Mouse (Mus musculus): ENCODE results near the gene Exo5. TPM values are rescaled to one million over a fixed set of nuclear protein-coding genes. Genes with fewer than 3 reads are reported as not detected.

Exo5 gene
- total and polyA plus RNA-seq, 3 experiments, result 18.1 to 20.6 TPM; not detected in 1

DNA sequence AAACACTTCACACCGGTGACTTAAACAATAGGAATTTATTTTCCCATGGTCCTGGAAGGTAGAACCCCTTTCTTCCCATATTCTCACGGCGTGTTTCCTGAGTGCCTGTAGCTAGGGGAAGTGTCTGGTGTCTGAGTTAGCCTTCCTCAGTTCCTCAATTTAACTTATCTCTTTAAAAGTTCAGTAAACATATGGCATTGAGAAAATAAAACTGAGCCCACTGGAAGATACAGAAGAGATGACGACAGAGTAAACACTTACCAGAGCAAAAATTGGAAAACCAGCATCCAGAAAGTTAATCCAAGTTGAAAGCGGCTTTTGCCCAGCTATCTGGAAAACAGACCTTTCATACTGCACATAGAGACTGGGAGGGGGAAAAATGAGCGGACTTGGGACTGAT is 27.3 kb upstream of the Exo5 start:
- Histone ChIP-seq H3K9me3 (replicated peaks; ENCODE audit: insufficient read depth, low read length) (no peaks in the 10 kb centered on the region), H3K36me3 (ENCODE audit: control insufficient read depth in 1 of 2, insufficient read depth in 2 of 2, low read length in 2 of 2) (peaks cover 0 to 7% of the 10 kb centered on the region in 2 experiments; a peak in 2 of 4 replicates), H3K27ac (ENCODE audit: control insufficient read depth, low read depth, low read length) (peak overlapping the region; percentile 96), H3K27me3 (ENCODE audit: control insufficient read depth in 1 of 2, insufficient read depth in 2 of 2, low read length in 2 of 2) (no peaks in the 10 kb centered on the region), H3K79me2 (ENCODE audit: control insufficient read depth, insufficient read depth, low read length, poor library complexity) (no peaks in the 10 kb centered on the region; the same call in 1 of the 2 replicates), H3K9ac (ENCODE audit: control insufficient read depth, low read depth, low read length, poor library complexity, severe bottlenecking) (peak overlapping the region; percentile 81), H3K4me3 (ENCODE audit: control insufficient read depth in 1 of 2, insufficient read depth in 1 of 2, low read depth in 2 of 2, low read length in 2 of 2) (peak overlapping the region; percentile 85 to 89), H3K4me1 (ENCODE audit: control insufficient read depth in 1 of 2, insufficient read depth in 2 of 2, low read length in 2 of 2) (peaks cover 4 to 15% of the 10 kb centered on the region in 2 experiments)
- DNase-seq (ENCODE audit: low read depth, low spot score), result peak; percentile 86
- peak; percentile 70; the same call in 1 of the 2 replicates for TF ChIP-seq MYC (IDR thresholded peaks at IDR 0.05; ENCODE audit: low read depth, low read length)
- peak; percentile 88 to 92 for TF ChIP-seq EP300 (IDR thresholded peaks at IDR 0.05; ENCODE audit: low read depth in 1 of 2, low read length in 2 of 2)
- TF ChIP-seq ZKSCAN1 (IDR thresholded peaks at IDR 0.05; ENCODE audit: low read depth, low read length), result no peak
- no peak for TF ChIP-seq JUND (IDR thresholded peaks at IDR 0.05; ENCODE audit: low read depth, low read length)
- peak; percentile 89 for TF ChIP-seq SIN3A (IDR thresholded peaks at IDR 0.05; ENCODE audit: low read length)
- TF ChIP-seq RCOR1 (IDR thresholded peaks at IDR 0.05; ENCODE audit: low read depth, low read length), result 0 out of 2 replicates have a peak, but pooled peaks have one; percentile 49
- no peak for TF ChIP-seq MAZ (IDR thresholded peaks at IDR 0.05; ENCODE audit: low read depth, low read length)
- TF ChIP-seq KAT2A (conservative IDR thresholded peaks at IDR 0.05; ENCODE audit: low read depth, low read length), result no peak
- no peak for TF ChIP-seq NELFE (IDR thresholded peaks at IDR 0.05; ENCODE audit: low read depth, low read length)
- no peak for TF ChIP-seq ELF1 (IDR thresholded peaks at IDR 0.05; ENCODE audit: low read depth, low read length)
- TF ChIP-seq BHLHE40 (IDR thresholded peaks at IDR 0.05; ENCODE audit: borderline replicate concordance, low read depth, low read length), result 0 out of 2 replicates have a peak, but pooled peaks have one; percentile 17
- TF ChIP-seq MAX (IDR thresholded peaks at IDR 0.05; ENCODE audit: low read length), result peak; percentile 1; the same call in 1 of the 2 replicates
- peak; percentile 99 for TF ChIP-seq ETS1 (IDR thresholded peaks at IDR 0.05; ENCODE audit: low read depth, low read length)
- no peak for TF ChIP-seq POLR2A (IDR thresholded peaks at IDR 0.05; ENCODE audit: control insufficient read depth in 1 of 2, insufficient read depth in 1 of 2, low read depth in 1 of 2, low read length in 2 of 2, poor library complexity in 1 of 2)
- TF ChIP-seq TCF12 (IDR thresholded peaks at IDR 0.05; ENCODE audit: low read depth, low read length), result peak; percentile 81
- TF ChIP-seq MEF2A (IDR thresholded peaks at IDR 0.05; ENCODE audit: extremely low read depth, insufficient replicate concordance, low read depth, low read length, poor library complexity, severe bottlenecking), result no peak
- TF ChIP-seq TAL1 (IDR thresholded peaks at IDR 0.05; ENCODE audit: low read length), result peak; percentile 79
- no peak for TF ChIP-seq NRF1 (IDR thresholded peaks at IDR 0.05; ENCODE audit: insufficient read depth, low read depth, low read length, poor library complexity, severe bottlenecking)
- no peak; the same call in 1 of the 2 replicates for TF ChIP-seq ZNF384 (IDR thresholded peaks at IDR 0.05; ENCODE audit: low read depth, low read length)
- peak; percentile 67; the same call in 1 of the 2 replicates for TF ChIP-seq MXI1 (IDR thresholded peaks at IDR 0.05; ENCODE audit: low read depth, low read length)
- TF ChIP-seq SMC3 (IDR thresholded peaks at IDR 0.05; ENCODE audit: low read depth, low read length), result no peak
- no peak for TF ChIP-seq USF2 (IDR thresholded peaks at IDR 0.05; ENCODE audit: borderline replicate concordance in 1 of 2, insufficient read depth in 1 of 2, low read depth in 1 of 2, low read length in 2 of 2)
- peak; percentile 84 for TF ChIP-seq GATA1 (IDR thresholded peaks at IDR 0.05; ENCODE audit: low read depth, low read length)
- no peak for TF ChIP-seq POLR2AphosphoS2 (IDR thresholded peaks at IDR 0.05; ENCODE audit: low read length)

Data from MEL (cell line).